Mouse (Mus musculus): Measurements from ENCODE around the gene Ttc27.
"Not testable (repeated sequence)": the region's sequence is repeated elsewhere in the genome, so short reads cannot be mapped to it uniquely, and the experiment has no call there.

Gene Ttc27

GRCm38 (mm10) chr17:74717618-74718151 lies at the start of gene Ttc27:
Ttc27 (plus strand) TSS chr17:74717732.
- peak; percentile 75 to 86 for DNase-seq (ENCODE audit: low read depth in 1 of 2, low spot score in 2 of 2)

- DNase-seq (ENCODE audit: low read depth in 1 of 2, low spot score in 2 of 2): no peak
These were observed 49.5 kb upstream of the Ttc27 start for GRCm38 (mm10) chr17:74668010-74668409.

- DNase-seq (ENCODE audit: low read depth in 1 of 2, low spot score in 2 of 2): no peak
These were observed 47.5 kb upstream of the Ttc27 start for GRCm38 (mm10) chr17:74670031-74670430.

DNA sequence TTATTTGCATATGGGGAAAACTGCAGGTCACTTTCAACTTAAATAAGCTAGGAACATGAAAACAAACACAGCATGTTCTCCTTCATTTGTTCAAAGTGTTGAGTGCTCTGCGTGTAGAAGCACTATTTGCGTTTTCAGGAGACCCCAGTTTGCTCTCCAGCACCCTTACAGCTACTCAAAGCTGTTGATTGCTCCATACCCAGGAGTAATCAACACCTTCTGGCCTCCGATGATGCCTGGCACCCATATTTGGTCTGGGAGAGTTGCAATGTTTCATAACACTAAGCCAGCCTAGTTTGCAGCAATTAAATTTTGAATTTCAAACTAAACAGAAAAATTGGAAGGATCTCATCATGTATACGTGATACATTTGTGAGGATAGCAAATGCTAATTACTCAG lies 45.1 kb upstream of the Ttc27 start:
- no peak for DNase-seq (ENCODE audit: low read depth in 1 of 2, low spot score in 2 of 2)

- DNase-seq (ENCODE audit: low read depth in 1 of 2, low spot score in 2 of 2): no peak
These were observed 44.3 kb upstream of the Ttc27 start for GRCm38 (mm10) chr17:74673251-74673650.

- no peak for DNase-seq (ENCODE audit: low read depth in 1 of 2, low spot score in 2 of 2)
These were observed 39.5 kb upstream of the Ttc27 start for GRCm38 (mm10) chr17:74678061-74678460.

- DNase-seq (ENCODE audit: low read depth in 1 of 2, low spot score in 2 of 2): no peak
These were observed 32.6 kb upstream of the Ttc27 start for GRCm38 (mm10) chr17:74684927-74685326.

DNA sequence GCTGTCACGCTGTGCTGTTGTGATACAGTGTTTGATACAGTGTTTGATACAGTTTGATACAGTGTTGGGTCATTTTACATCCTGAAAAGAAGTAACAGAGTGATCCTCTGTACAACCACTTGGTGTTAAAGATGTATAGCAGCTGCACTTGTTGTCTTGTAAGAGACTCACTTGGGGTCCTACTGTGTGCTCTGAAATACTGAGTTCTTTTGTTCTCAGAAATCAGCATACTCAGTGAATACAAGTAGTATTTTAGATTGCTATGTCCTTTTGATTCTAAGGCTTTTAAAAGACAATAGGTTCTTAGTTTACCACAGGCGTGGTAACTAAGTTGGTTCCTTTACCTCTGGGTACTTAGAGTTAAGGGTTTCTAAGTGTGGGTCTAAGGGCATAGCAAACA lies 29.0 kb upstream of the Ttc27 start:
- DNase-seq (ENCODE audit: low read depth in 1 of 2, low spot score in 2 of 2): no peak

- DNase-seq (ENCODE audit: low read depth in 1 of 2, low spot score in 2 of 2): no peak
These were observed 28.1 kb upstream of the Ttc27 start for GRCm38 (mm10) chr17:74689406-74689805.

DNA sequence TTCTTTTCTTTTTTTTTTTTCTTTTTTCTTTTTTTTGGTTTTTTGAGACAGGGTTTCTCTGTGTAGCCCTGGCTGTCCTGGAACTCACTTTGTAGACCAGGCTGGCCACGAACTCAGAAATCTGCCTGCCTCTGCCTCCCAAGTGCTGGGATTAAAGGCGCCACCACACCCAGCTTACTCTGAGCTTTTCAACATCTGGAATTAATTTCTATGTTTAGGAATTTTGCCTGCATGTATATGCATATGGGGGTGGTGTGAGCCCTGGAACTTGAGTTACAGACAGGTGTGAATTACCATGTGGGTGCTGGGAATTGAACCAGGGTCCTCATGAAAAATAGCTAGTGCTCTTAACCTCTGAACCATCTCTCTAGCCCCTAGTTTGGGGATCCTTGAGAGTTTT lies 15.9 kb upstream of the Ttc27 start:
- DNase-seq (ENCODE audit: low read depth in 1 of 2, low spot score in 2 of 2): not testable (repeated sequence)

- no peak for DNase-seq (ENCODE audit: low read depth in 1 of 2, low spot score in 2 of 2)
These were observed 12.1 kb upstream of the Ttc27 start for GRCm38 (mm10) chr17:74705480-74705879.

GRCm38 (mm10) chr17:74706593-74706992 lies 10.9 kb upstream of the Ttc27 start:
- DNase-seq (ENCODE audit: low read depth in 1 of 2, low spot score in 2 of 2): no peak

- no peak for DNase-seq (ENCODE audit: low read depth in 1 of 2, low spot score in 2 of 2)
These were observed 9.8 kb upstream of the Ttc27 start for GRCm38 (mm10) chr17:74707637-74708152.

GRCm38 (mm10) chr17:74710731-74711130 lies 6.8 kb upstream of the Ttc27 start:
- no peak for DNase-seq (ENCODE audit: low read depth in 1 of 2, low spot score in 2 of 2)

DNA sequence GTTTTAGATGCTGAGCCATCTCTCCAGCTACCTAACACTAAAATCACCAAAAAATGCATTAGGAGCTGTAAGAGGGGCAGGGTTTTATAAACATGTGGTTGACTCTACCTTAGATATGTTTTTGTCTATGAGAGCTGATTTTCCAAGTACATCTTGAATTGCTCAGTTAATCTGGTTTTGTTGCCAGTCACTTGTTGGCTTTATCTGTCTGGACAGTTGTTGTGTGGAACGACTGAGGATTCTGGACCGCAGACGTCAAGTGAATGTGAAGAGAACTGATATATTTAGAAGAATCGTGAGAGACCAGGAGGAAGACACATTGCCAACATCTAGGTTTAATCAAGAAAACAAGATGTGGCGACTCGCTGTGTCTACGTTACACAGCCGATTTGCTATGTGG lies 5.9 kb upstream of the Ttc27 start:
- no peak for DNase-seq (ENCODE audit: low read depth in 1 of 2, low spot score in 2 of 2)

GRCm38 (mm10) chr17:74715128-74715527 lies 2.4 kb upstream of the Ttc27 start:
- no peak for DNase-seq (ENCODE audit: low read depth in 1 of 2, low spot score in 2 of 2)

GRCm38 (mm10) chr17:74715724-74716123 lies 1.8 kb upstream of the Ttc27 start:
- DNase-seq (ENCODE audit: low read depth in 1 of 2, low spot score in 2 of 2): no peak

GRCm38 (mm10) chr17:74716643-74717042 lies 889 bp upstream of the Ttc27 start:
- DNase-seq (ENCODE audit: low read depth in 1 of 2, low spot score in 2 of 2): no peak

DNA sequence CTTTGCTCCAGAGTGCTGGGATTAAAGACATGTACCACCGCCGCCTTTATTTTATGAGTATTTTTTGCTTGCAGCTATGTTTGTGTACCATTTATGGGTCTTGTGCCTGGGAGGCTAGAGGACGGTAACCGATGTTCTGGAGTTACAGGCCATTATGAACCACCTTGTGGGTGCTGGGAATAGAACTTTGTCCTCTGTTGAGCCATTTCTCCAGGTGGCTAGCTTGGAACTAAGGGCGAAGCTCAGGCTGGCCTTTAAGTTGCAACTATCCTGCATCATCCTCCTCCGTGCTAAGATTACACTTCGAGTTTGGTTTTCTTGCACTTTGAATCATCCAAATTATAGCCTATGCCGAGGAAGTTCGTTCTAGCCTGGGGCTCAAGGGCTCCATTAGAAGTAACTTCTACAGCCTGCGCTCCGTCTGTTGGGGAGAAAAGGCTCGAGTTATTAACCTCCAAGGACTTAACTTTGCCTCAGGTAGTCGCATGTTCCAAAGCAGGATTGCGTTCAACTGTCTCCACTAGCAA lies 378 bp upstream of the Ttc27 start:
- no peak for DNase-seq (ENCODE audit: low read depth in 1 of 2, low spot score in 2 of 2)

DNA sequence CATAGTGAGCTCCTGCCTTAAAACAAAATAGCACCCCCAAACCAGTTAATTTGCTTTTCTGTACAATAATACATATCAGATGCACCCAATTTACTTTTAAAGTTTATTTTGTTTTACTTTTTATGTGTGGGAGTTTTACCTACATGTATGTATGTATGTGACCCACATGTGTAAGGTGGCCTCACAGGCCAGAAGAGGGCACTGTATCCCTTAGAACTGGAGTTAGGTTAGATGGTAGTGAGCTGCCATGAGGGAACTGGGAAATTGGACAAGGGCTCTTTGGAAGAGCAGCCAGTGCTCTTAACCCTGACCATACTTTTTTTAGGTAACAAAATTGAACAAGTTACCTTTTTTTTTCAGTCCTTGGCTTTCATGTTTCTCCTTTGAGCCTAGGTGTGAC lies 15.3 kb downstream of the Ttc27 start:
- DNase-seq (ENCODE audit: low read depth in 1 of 2, low spot score in 2 of 2): no peak

DNA sequence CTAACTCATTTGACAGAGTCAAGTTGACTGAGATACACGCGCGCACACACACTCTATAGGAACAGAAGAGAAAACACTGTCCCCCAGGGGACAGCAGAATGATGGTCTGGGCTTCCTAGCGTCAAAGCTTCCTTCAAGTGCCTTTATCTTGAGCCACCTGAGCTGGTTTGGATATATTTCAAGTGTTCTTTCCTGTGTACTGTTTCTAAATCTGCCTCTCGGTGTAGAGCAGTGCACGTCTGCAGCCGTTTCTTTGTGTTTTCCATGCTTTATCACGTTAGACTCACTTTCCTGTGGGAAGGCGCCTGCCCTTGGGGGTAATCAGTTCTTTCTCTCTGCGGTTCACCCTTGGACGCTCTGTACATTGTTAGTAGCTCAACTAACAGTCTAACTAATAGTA lies 17.9 kb downstream of the Ttc27 start:
- DNase-seq (ENCODE audit: low read depth in 1 of 2, low spot score in 2 of 2): no peak

GRCm38 (mm10) chr17:74749659-74750058 lies 32.1 kb downstream of the Ttc27 start:
- DNase-seq (ENCODE audit: low read depth in 1 of 2, low spot score in 2 of 2): no peak

GRCm38 (mm10) chr17:74751026-74751425 lies 33.5 kb downstream of the Ttc27 start:
- no peak for DNase-seq (ENCODE audit: low read depth in 1 of 2, low spot score in 2 of 2)

Measured in monocyte, adult 2 months (primary cell).